Mouse (Mus musculus) forebrain, embryonic 16.5 days (tissue): ENCODE measurements around the gene Hoxa11. TPM values are rescaled to one million over a fixed set of nuclear protein-coding genes. Genes with fewer than 3 reads are reported as not detected.
A peak's percentile ranks its signal among the peaks of the same experiment; 100 is the strongest.

Source experiments
- ATAC-seq: fragments of 200-750 bp; cut with Nextera tagmentation; 2 replicates; pipeline ENCODE4 v1.8.0; 2017; ENCODE audit warnings: mild to moderate bottlenecking, moderate library complexity
- H3K27ac ChIP-seq: fragments of 300-500 bp; sonication (generic); 2 replicates; pipeline ENCODE4 v1.5.1; 2014; ENCODE audit warnings: low read length, control low read depth
- H3K27me3 ChIP-seq: fragments of 300-500 bp; sonication (generic); replicated peaks from 2 replicates; pipeline ENCODE4 v1.6.1; 2014; ENCODE audit warnings: low read length; ENCODE audit not compliant: control insufficient read depth, insufficient read depth
- H3K36me3 ChIP-seq: fragments of 300-500 bp; sonication (generic); 2 replicates; pipeline ENCODE4 v1.6.1; 2014; ENCODE audit not compliant: control insufficient read depth, insufficient read depth
- H3K4me1 ChIP-seq: fragments of 300-500 bp; sonication (generic); replicated peaks from 2 replicates; pipeline ENCODE4 v1.6.1; 2014; ENCODE audit warnings: low read length; ENCODE audit not compliant: control insufficient read depth, insufficient read depth
- H3K4me2 ChIP-seq: fragments of 300-500 bp; sonication (generic); 2 replicates; pipeline ENCODE4 v1.6.1; 2014; ENCODE audit warnings: mild to moderate bottlenecking, low read length, control low read depth
- H3K4me3 ChIP-seq: fragments of 300-500 bp; sonication (generic); replicated peaks from 2 replicates; pipeline ENCODE4 v1.5.1; 2014; ENCODE audit warnings: mild to moderate bottlenecking, low read length, control low read depth
- H3K9ac ChIP-seq: fragments of 300-500 bp; sonication (generic); replicated peaks from 2 replicates; pipeline ENCODE4 v1.6.1; 2014; ENCODE audit warnings: low read depth, low read length, control low read depth
- H3K9me3 ChIP-seq: fragments of 300-500 bp; sonication (generic); 2 replicates; pipeline ENCODE4 v1.6.1; 2016; ENCODE audit warnings: low read length; ENCODE audit not compliant: control insufficient read depth
- WGBS: fragments of 180-500 bp; shearing (Covaris S2); extraction: QIAGEN DNeasy Blood & Tissue Kit; methylation state at CpG from one replicate; pipeline ENCODE4 v1.1.7; 2014; 5-methylcytosine and 5-hydroxymethylcytosine counted together
- polyA plus RNA-seq: library from polyadenylated mRNA; unstranded; fragments of >200 nt; fragmentation: Nextera tagmentation; extraction: Ambion mirVana; gene quantifications from 2 replicates; pipeline ENCODE4 v1.2.1, GENCODE M21; 2015

Gene Hoxa11
- polyA plus RNA-seq, 1 experiment from 2014 or later = not detected

GRCm38 (mm10) chr6:52205638-52206621 is 39.7 kb downstream of the Hoxa11 start:
- Histone ChIP-seq H3K9ac (no peak overlapping the region), H3K27ac (no peak overlapping the region), H3K27me3 (peaks cover 93% of the 10 kb centered on the region), H3K4me3 (no peak overlapping the region), H3K36me3 (no peaks in the 10 kb centered on the region), H3K4me1 (peaks cover 8% of the 10 kb centered on the region), H3K4me2 (no peak overlapping the region), H3K9me3 (no peaks in the 10 kb centered on the region)
- no peak for ATAC-seq
- under 1% methylated on average over 55 of the region's 55 CpGs for WGBS

GRCm38 (mm10) chr6:52205221-52205620 is 40.4 kb downstream of the Hoxa11 start:
- peaks cover 94% of the 10 kb centered on the region for H3K27me3 ChIP-seq
- 5% methylated on average over 14 of the region's 14 CpGs for WGBS
- no peaks in the 10 kb centered on the region for H3K36me3 ChIP-seq
- H3K4me2 ChIP-seq = no peak overlapping the region
- no peaks in the 10 kb centered on the region for H3K9me3 ChIP-seq
- no peak overlapping the region for H3K4me3 ChIP-seq
- H3K4me1 ChIP-seq = peaks cover 8% of the 10 kb centered on the region
- no peak overlapping the region for H3K27ac ChIP-seq
- H3K9ac ChIP-seq = no peak overlapping the region
- ATAC-seq = no peak

- WGBS = under 1% methylated on average over 64 of the region's 65 CpGs
- no peak for ATAC-seq
- Histone ChIP-seq H3K27ac (no peak within 1 kb of the TSS), H3K27me3 (peaks cover 94% of the 10 kb centered on the region), H3K9me3 (no peaks in the 10 kb centered on the region), H3K9ac (no peak within 1 kb of the TSS), H3K4me1 (peaks cover 8% of the 10 kb centered on the region), H3K36me3 (no peaks in the 10 kb centered on the region), H3K4me3 (0 out of 2 replicates have a peak within 1 kb of the TSS, but pooled peaks have one; percentile 5), H3K4me2 (no peak within 1 kb of the TSS)
Measured at GRCm38 (mm10) chr6:52204050-52204752, 41.4 kb downstream of the Hoxa11 start, which contains the start of gene Hoxa5. Hoxa5 (minus strand) TSS chr6:52204587.

- ATAC-seq = no peak; the same call in 1 of the 2 replicates
- Histone ChIP-seq H3K9ac (no peak overlapping the region), H3K27me3 (peaks cover 94% of the 10 kb centered on the region), H3K9me3 (no peaks in the 10 kb centered on the region), H3K4me2 (no peak overlapping the region), H3K4me1 (peaks cover 8% of the 10 kb centered on the region), H3K36me3 (no peaks in the 10 kb centered on the region), H3K27ac (no peak overlapping the region), H3K4me3 (0 out of 2 replicates have a peak overlapping the region, but pooled peaks have one; percentile 5)
- WGBS = 1% methylated on average over 45 of the region's 46 CpGs
Measured at GRCm38 (mm10) chr6:52203371-52204049, 42.1 kb downstream of the Hoxa11 start.

- H3K9ac ChIP-seq = no peak overlapping the region
- H3K9me3 ChIP-seq = no peaks in the 10 kb centered on the region
- H3K27ac ChIP-seq = no peak overlapping the region
- H3K4me2 ChIP-seq = no peak overlapping the region
- peaks cover 8% of the 10 kb centered on the region for H3K4me1 ChIP-seq
- no peak for ATAC-seq
- no peaks in the 10 kb centered on the region for H3K36me3 ChIP-seq
- no peak overlapping the region for H3K4me3 ChIP-seq
- under 1% methylated on average over 10 of the region's 10 CpGs for WGBS
- H3K27me3 ChIP-seq = peaks cover 94% of the 10 kb centered on the region
Measured at GRCm38 (mm10) chr6:52203121-52203370, 42.6 kb downstream of the Hoxa11 start.

- H3K27me3 ChIP-seq = peaks cover 95% of the 10 kb centered on the region
- H3K9ac ChIP-seq = no peak overlapping the region
- H3K36me3 ChIP-seq = no peaks in the 10 kb centered on the region
- ATAC-seq = no peak
- H3K9me3 ChIP-seq = no peaks in the 10 kb centered on the region
- whole genome bisulfite sequencing = 1% methylated on average over 22 of the region's 22 CpGs
- H3K4me3 ChIP-seq = no peak overlapping the region
- no peak overlapping the region for H3K4me2 ChIP-seq
- no peak overlapping the region for H3K27ac ChIP-seq
- H3K4me1 ChIP-seq = peaks cover 8% of the 10 kb centered on the region
Measured at GRCm38 (mm10) chr6:52202362-52203120, 43.1 kb downstream of the Hoxa11 start.

GRCm38 (mm10) chr6:52201269-52201668 is 44.3 kb downstream of the Hoxa11 start:
- Histone ChIP-seq H3K27me3 (peaks cover 95% of the 10 kb centered on the region), H3K36me3 (no peaks in the 10 kb centered on the region), H3K4me3 (no peak overlapping the region), H3K9me3 (no peaks in the 10 kb centered on the region), H3K9ac (no peak overlapping the region), H3K27ac (no peak overlapping the region), H3K4me1 (peaks cover 8% of the 10 kb centered on the region), H3K4me2 (no peak overlapping the region)
- no peak for ATAC-seq
- 9% methylated on average over 1 of the region's 1 CpGs for WGBS

- no peak for ATAC-seq
- Histone ChIP-seq H3K4me1 (peaks cover 8% of the 10 kb centered on the region), H3K27ac (no peak overlapping the region), H3K4me3 (no peak overlapping the region), H3K4me2 (no peak overlapping the region), H3K9ac (no peak overlapping the region), H3K36me3 (no peaks in the 10 kb centered on the region), H3K27me3 (peaks cover 95% of the 10 kb centered on the region), H3K9me3 (no peaks in the 10 kb centered on the region)
- 8% methylated on average over 10 of the region's 10 CpGs for WGBS
Measured at GRCm38 (mm10) chr6:52200751-52201250, 44.8 kb downstream of the Hoxa11 start.
